Mouse (Mus musculus) embryo, embryonic 11.5 days (tissue): Measurements from ENCODE around the gene Rab8b.
"Not testable (repeated sequence)": the region's sequence is repeated elsewhere in the genome, so short reads cannot be mapped to it uniquely, and the experiment has no call there.

ENCODE experiments used
- DNase-seq: peaks from one replicate; pipeline ENCODE4 v3.0.0-alpha.2; 2012; ENCODE audit warnings: low read depth, low spot score

Gene Rab8b

GRCm38 (mm10) chr9:66887301-66887902, 32.1 kb downstream of the Rab8b start:
- DNase-seq = no peak

DNA sequence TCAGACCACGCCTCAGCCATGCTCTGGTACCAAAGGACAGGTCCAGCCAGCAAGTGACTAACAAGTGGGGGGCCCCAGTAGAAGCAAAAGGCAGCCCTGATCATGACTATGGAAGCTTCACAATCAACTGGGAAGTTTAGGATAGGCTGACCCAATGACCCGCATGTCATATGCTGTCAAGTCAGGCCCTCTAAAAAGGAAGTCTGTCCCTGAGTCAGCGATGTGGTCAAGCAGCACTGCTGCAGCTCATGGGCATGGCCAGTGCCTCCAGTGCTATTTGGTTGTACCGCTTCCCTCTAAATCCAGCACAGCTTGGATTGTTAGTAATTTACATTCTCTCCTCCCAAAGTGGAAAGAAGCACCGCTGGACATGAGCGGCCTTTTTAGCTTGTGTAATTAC, 32.7 kb downstream of the Rab8b start:
- no peak for DNase-seq

DNA sequence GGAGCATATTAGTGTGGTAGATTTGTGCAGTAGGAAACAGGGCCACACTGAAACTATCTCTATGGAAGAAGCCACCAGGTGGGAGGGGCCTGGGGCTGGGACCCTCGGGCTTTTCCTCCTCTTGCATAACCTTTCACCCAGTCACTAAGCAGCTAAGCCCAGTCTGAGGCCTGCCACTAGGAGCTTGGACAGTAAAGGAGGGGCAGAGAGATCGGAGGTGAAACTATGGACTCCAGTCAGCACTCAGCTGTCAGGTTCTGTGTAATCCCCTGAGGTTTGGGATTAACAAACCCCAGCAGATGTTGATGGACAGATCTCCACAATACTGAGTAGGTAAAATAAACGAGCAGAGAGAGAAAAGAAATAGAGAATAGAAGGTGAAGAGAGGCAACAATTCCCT, 33.1 kb downstream of the Rab8b start:
- no peak for DNase-seq

DNA sequence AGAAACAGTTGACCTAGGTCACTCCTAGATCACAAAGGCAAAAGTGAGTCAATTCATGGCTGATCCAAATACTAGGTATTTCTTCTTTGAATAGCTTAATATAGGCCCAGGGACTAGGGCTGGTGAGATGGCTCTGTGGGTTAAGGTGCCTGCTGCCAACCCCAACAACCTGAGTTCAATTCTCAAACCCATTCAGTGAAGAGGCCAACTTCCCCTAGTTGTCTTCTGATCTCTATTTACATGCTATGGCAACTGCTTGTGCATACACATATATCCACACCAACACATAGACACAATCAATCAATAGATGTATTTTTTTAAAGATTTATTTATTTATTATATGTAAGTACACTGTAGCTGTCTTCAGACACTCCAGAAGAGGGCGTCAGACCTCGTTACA, 34.9 kb downstream of the Rab8b start:
- DNase-seq = no peak

DNA sequence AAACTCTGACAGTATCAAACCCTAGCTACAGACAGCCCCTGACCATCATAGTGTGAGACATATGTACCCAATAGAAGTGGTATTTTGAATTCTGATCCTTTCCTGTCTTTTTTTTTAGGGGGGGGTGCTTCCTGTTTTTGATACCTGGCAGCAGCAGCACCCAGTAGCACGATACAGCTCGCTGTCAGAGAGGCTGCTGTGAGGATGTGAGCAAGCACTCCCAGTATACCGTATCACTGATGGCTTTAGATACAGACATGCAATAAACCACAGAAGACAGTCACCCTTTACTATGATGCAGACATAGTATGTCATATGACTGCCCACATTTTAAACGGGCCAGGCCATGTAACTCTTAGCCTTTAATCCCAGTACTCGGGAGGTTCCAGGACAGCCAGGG, 36.0 kb downstream of the Rab8b start:
- DNase-seq = no peak

DNA sequence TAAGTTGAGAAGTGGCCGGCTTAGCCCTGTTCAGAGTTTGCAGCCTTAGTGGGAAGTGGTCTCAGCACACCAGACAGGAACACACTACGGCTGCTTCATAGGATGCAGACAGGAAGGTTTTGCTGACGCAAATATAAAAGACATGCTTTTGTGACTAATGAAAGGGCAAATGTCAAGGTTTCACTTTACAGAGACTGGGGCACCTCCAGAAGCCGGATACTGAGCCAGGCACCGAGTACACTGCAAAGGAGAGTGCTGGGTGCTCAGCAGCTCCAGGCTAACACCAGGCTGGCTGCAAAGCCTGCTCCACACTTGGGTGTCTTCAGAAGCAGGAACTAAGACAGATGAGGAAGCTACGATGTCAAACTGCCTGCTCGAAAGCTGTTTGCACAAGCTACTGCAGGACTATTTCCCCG, 37.1 kb downstream of the Rab8b start:
- DNase-seq = no peak

- no peak for DNase-seq
Observed at GRCm38 (mm10) chr9:66881858-66882257, 37.6 kb downstream of the Rab8b start.

DNA sequence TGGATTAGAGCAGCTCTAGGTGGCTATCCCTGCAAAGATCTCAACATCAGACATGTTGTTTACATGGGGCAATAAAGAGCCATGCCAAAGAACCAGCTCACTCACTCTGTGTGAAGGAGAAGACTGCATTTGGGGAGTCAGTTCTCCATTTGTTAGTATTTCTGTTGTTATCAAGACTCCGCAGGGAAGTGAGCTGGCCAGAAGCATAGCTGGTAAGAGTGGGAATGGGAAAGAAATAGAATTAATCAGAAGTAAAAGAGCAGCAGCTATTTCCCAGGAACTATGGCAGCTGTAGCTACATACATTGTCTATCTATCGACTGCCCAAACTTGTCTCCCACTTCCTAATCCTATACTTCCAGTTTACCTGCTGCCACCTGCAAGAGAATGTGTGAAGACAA, 38.7 kb downstream of the Rab8b start:
- DNase-seq = no peak

- no peak for DNase-seq
Observed at GRCm38 (mm10) chr9:66879486-66879885, 40.0 kb downstream of the Rab8b start.

- DNase-seq = no peak
Observed at GRCm38 (mm10) chr9:66878899-66879298, 40.6 kb downstream of the Rab8b start.

DNA sequence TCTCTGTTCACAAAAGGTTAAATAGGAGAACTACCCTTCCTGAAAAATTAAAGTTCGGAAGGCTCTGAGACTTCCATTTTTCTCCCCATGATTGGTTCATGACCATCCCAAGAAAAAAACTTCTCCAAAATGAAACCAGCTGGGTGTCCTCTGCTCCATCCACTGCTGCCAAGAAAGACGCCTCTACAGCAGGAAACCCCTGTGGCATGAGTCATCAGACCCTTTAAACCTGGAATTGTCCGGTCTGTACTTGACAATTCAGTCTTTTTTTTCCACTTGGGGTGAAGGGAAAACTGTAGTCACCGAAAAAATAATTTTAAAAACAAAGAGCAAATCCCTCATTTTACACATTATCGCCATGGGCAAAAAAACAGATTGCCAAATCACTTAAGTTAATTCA, 42.9 kb downstream of the Rab8b start:
- DNase-seq = no peak

GRCm38 (mm10) chr9:66874297-66874696, 45.2 kb downstream of the Rab8b start:
- no peak for DNase-seq

GRCm38 (mm10) chr9:66873531-66873930, 46.0 kb downstream of the Rab8b start:
- DNase-seq = no peak

DNA sequence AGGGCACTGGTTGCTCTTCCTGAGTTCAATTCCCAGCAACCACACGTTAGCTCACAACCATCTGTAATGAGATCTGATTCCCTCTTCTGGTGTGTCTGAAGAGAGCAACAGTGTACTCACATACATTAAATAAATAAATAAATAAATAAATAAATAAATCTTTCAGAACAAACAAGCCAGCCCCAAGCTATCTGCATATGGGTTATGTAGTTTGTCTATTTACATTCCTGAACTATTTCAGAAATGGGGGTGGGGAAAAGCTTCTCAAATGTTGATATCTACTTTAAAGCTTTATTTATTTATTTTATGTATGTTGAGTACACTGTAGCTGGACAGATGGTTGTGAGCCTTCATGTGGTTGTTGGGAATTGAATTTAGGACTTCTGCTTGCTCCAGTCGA, 46.5 kb downstream of the Rab8b start:
- not testable (repeated sequence) for DNase-seq

- DNase-seq = no peak
Observed at GRCm38 (mm10) chr9:66872015-66872727, 47.3 kb downstream of the Rab8b start.

DNA sequence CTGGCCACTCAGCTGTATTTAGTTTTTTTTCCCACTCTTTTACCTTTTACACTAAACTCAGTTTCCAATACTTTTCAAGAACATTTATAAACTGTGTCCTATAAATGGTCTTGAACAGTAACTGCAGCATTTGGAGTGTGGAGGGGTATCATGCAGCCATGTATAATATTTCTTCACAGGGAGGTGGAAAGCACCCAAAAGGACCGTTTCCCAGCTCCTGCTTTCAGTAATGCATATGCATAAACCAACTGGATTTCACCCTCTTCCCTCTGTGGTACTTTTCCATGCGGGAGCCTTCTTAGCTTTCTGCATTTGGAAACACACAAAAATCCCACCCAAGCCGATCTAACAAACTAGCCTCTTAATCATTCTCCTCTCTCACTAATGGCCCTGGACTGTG, 54.8 kb downstream of the Rab8b start:
- no peak for DNase-seq

DNA sequence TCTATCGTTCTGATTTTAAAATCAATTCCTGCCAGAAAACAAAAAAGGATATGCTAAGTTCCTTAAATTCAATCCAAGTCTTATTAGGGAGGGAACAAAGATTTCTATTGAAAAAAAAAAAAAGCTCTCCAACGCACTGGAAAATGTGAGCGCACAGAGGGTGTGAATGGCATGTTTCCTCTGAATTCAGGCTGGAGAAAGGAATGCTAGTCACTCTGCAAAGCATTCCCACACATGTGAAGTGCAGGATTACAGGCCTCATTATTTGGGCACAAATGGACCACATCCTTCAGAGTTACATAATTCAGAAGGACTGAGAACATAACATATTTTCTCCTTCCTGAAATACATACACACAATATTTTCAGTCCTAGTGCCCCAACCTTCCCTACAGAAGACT, 56.0 kb downstream of the Rab8b start:
- DNase-seq = no peak

- no peak for DNase-seq
Observed at GRCm38 (mm10) chr9:66862202-66862601, 57.3 kb downstream of the Rab8b start.

GRCm38 (mm10) chr9:66861104-66861767, 58.3 kb downstream of the Rab8b start:
- DNase-seq = no peak

- no peak for DNase-seq
Observed at GRCm38 (mm10) chr9:66859523-66859922, 60.0 kb downstream of the Rab8b start.

GRCm38 (mm10) chr9:66855865-66856264, 63.6 kb downstream of the Rab8b start:
- DNase-seq = peak; percentile 17

- no peak for DNase-seq
Observed at GRCm38 (mm10) chr9:66852592-66852991, 66.9 kb downstream of the Rab8b start.

DNA sequence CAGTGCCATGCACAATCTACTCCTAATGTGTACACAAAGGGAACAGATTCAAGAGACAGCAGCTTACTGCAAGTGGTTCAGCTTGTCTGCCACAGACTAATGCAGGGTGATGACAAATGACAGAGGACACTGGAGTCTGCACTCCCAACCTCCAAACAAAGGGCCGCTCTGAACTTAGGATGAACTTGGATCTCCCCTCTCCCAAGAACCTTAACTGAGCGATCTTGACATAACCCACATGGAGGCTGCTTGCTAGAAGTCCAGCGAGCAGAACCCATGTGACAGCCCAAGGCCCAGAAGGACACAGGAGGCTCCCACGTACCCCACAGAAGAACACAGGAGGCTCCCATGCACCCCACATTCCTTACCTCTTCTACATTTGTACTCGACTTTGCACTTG, 68.5 kb downstream of the Rab8b start:
- DNase-seq = no peak
